Mouse (Mus musculus) hindbrain, embryonic 14.5 days (tissue): ENCODE results near the gene Tnk2. TPM values are rescaled to one million over a fixed set of nuclear protein-coding genes. Genes with fewer than 3 reads are reported as not detected.

Experiments used
- ATAC-seq: fragments of 200-750 bp; cut with Nextera tagmentation; 2 replicates; pipeline ENCODE4 v1.8.0; 2017; ENCODE audit warnings: moderate number of reproducible peaks, mild to moderate bottlenecking, moderate TSS enrichment, moderate library complexity; ENCODE audit not compliant: low FRiP score
- DNase-seq: peaks from one replicate; pipeline ENCODE4 v3.0.0-alpha.2; 2015; ENCODE audit warnings: low spot score
- H3K27ac ChIP-seq: fragments of 300-500 bp; sonication (generic); 2 replicates; pipeline ENCODE4 v1.5.1; 2014; ENCODE audit warnings: mild to moderate bottlenecking, moderate library complexity
- H3K27me3 ChIP-seq: fragments of 300-500 bp; sonication (generic); 2 replicates; pipeline ENCODE4 v1.6.1; 2014; ENCODE audit warnings: mild to moderate bottlenecking, low read length, mixed read lengths; ENCODE audit not compliant: control insufficient read depth, insufficient read depth
- H3K36me3 ChIP-seq: fragments of 300-500 bp; sonication (generic); replicated peaks from 2 replicates; pipeline ENCODE4 v1.6.1; 2014; ENCODE audit not compliant: control insufficient read depth, insufficient read depth
- H3K4me1 ChIP-seq: fragments of 300-500 bp; sonication (generic); replicated peaks from 2 replicates; pipeline ENCODE4 v1.6.1; 2014; ENCODE audit warnings: antibody characterized with exemption, low read length, mixed read lengths; ENCODE audit not compliant: control insufficient read depth, insufficient read depth
- H3K4me2 ChIP-seq: fragments of 300-500 bp; sonication (generic); replicated peaks from 2 replicates; pipeline ENCODE4 v1.6.1; 2014; ENCODE audit warnings: mild to moderate bottlenecking, moderate library complexity
- H3K4me3 ChIP-seq: fragments of 300-500 bp; sonication (generic); replicated peaks from 2 replicates; pipeline ENCODE4 v1.5.1; 2014; ENCODE audit warnings: mild to moderate bottlenecking, low read length
- H3K9ac ChIP-seq: fragments of 300-500 bp; sonication (generic); 2 replicates; pipeline ENCODE4 v1.6.1; 2014
- H3K9me3 ChIP-seq: fragments of 300-500 bp; sonication (generic); 2 replicates; pipeline ENCODE4 v1.6.1; 2016; ENCODE audit warnings: low read length; ENCODE audit not compliant: control insufficient read depth
- WGBS: fragments of 180-500 bp; shearing (Covaris S2); extraction: QIAGEN DNeasy Blood & Tissue Kit; methylation state at CpG from one replicate; pipeline ENCODE4 v1.1.7; 2014; 5-methylcytosine and 5-hydroxymethylcytosine counted together
- polyA plus RNA-seq: library from polyadenylated mRNA; unstranded; fragments of >200 nt; fragmentation: Nextera tagmentation; extraction: Ambion mirVana; gene quantifications from 2 replicates; pipeline ENCODE4 v1.2.1, GENCODE M21; 2014

Tnk2 gene
- polyA plus RNA-seq, 1 experiment from 2014 or later, result 20.0 TPM

DNA sequence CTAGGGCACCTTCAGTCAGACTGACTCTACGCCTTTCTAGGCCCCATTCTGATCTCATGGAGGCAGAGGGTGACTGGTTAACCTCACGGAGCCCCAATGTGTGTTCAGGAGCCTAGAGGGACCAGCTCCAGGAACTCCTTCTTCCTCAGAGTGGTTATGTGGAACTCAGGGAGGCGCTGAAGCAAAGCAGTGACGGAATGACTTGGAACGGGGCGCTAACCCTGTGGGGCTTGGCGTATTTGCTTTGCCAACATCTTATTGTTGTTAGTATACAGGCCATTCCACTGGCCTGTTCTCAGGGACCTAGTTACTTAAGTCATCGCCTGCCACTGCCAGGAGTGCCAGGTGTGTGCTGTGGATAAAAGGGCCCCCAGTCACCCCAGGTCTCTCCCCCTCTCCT is 65.4 kb downstream of the Tnk2 start:
- ATAC-seq (no peak), DNase-seq (no peak)
- no peaks in the 10 kb centered on the region for H3K36me3 ChIP-seq
- H3K27me3 ChIP-seq, result no peaks in the 10 kb centered on the region
- H3K4me2 ChIP-seq, result no peak overlapping the region
- H3K4me1 ChIP-seq, result no peaks in the 10 kb centered on the region
- H3K9ac ChIP-seq, result no peak overlapping the region
- no peak overlapping the region for H3K27ac ChIP-seq
- H3K9me3 ChIP-seq, result no peaks in the 10 kb centered on the region
- no peak overlapping the region for H3K4me3 ChIP-seq
- WGBS, result 94% methylated on average over 8 of the region's 8 CpGs

DNA sequence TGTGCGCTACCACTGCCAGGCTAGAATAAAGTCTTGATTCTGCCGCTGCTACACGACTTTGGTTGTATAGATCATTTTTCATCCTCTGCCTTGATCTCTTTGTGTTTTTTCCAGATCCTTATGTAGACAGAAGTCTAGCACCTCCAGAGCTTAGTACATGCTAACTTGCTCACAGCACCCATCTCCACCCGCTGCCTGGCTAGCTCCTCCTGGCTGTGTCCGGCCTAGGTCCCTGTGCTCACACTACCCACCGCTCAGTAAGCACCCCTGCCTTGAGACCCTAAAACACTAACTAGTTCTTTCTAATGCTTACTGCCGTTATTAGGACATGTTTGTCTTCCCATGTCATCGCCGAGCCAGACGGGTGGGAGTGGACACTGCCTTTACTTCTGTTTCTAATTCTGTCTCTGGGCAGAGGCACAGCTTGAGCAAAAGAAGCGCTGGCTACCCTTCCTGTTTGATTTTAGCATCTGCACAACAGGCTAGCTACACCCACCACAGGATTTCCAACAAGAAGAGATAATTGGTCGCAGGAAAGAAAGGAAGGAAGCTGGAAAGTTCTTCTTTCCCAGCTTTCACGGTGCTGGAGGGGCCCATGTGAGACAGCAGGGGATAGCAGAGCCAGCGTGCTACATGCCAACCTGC is 66.9 kb downstream of the Tnk2 start:
- no peak for ATAC-seq
- no peaks in the 10 kb centered on the region for H3K27me3 ChIP-seq
- H3K36me3 ChIP-seq, result no peaks in the 10 kb centered on the region
- no peak overlapping the region for H3K4me3 ChIP-seq
- WGBS, result 85% methylated on average over 14 of the region's 14 CpGs
- H3K4me1 ChIP-seq, result no peaks in the 10 kb centered on the region
- no peak overlapping the region for H3K4me2 ChIP-seq
- no peak for DNase-seq
- no peak overlapping the region for H3K9ac ChIP-seq
- no peak overlapping the region for H3K27ac ChIP-seq
- no peaks in the 10 kb centered on the region for H3K9me3 ChIP-seq

GRCm38 (mm10) chr16:32712202-32712601 is 68.5 kb downstream of the Tnk2 start:
- Histone ChIP-seq H3K4me1 (no peaks in the 10 kb centered on the region), H3K4me2 (no peak overlapping the region), H3K9me3 (no peaks in the 10 kb centered on the region), H3K9ac (no peak overlapping the region), H3K4me3 (no peak overlapping the region), H3K36me3 (no peaks in the 10 kb centered on the region), H3K27ac (no peak overlapping the region), H3K27me3 (no peaks in the 10 kb centered on the region)
- WGBS, result 86% methylated on average over 11 of the region's 11 CpGs
- DNase-seq (no peak), ATAC-seq (no peak)

GRCm38 (mm10) chr16:32713556-32713955 is 69.9 kb downstream of the Tnk2 start:
- no peak for ATAC-seq
- no peaks in the 10 kb centered on the region for H3K4me1 ChIP-seq
- H3K36me3 ChIP-seq, result no peaks in the 10 kb centered on the region
- no peak overlapping the region for H3K4me3 ChIP-seq
- no peaks in the 10 kb centered on the region for H3K9me3 ChIP-seq
- no peaks in the 10 kb centered on the region for H3K27me3 ChIP-seq
- DNase-seq, result no peak
- no peak overlapping the region for H3K9ac ChIP-seq
- 75% methylated on average over 6 of the region's 6 CpGs for WGBS
- H3K4me2 ChIP-seq, result no peak overlapping the region
- H3K27ac ChIP-seq, result no peak overlapping the region

GRCm38 (mm10) chr16:32715364-32715763 is 71.7 kb downstream of the Tnk2 start:
- Histone ChIP-seq H3K27ac (no peak overlapping the region), H3K4me3 (no peak overlapping the region), H3K9ac (no peak overlapping the region), H3K4me2 (no peak overlapping the region), H3K4me1 (no peaks in the 10 kb centered on the region), H3K36me3 (no peaks in the 10 kb centered on the region), H3K27me3 (no peaks in the 10 kb centered on the region), H3K9me3 (no peaks in the 10 kb centered on the region)
- DNase-seq (no peak), ATAC-seq (no peak)
- WGBS, result 32% methylated on average over 13 of the region's 13 CpGs

- H3K27me3 ChIP-seq, result no peaks in the 10 kb centered on the region
- H3K36me3 ChIP-seq, result no peaks in the 10 kb centered on the region
- no peak overlapping the region for H3K9ac ChIP-seq
- no peak overlapping the region for H3K27ac ChIP-seq
- H3K4me1 ChIP-seq, result no peaks in the 10 kb centered on the region
- DNase-seq (no peak), ATAC-seq (no peak)
- no peak overlapping the region for H3K4me2 ChIP-seq
- 95% methylated on average over 7 of the region's 7 CpGs for WGBS
- H3K4me3 ChIP-seq, result no peak overlapping the region
- H3K9me3 ChIP-seq, result no peaks in the 10 kb centered on the region
Observed at GRCm38 (mm10) chr16:32723163-32723562, 79.5 kb downstream of the Tnk2 start.

DNA sequence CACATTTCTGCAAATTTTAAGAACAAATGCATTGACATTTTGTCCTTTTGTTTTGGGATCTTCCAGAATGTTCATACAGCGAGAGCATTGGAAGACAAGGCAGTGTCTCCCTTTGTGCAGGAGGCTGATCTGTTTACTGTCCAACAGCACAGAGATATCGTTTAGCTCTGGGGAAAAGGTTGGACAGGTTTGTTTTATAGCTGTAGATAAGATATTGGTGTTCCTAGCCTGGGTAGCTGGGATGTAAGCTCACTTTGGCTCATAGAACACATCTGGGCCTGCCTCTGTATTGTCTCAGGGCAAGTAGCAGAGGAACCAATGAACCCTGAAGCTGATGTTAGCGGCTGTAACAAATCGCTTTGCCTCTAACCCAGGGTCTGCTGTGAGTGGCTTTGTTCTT is 80.1 kb downstream of the Tnk2 start:
- Histone ChIP-seq H3K4me2 (no peak overlapping the region), H3K4me3 (no peak overlapping the region), H3K27ac (no peak overlapping the region), H3K27me3 (no peaks in the 10 kb centered on the region), H3K36me3 (no peaks in the 10 kb centered on the region), H3K9ac (no peak overlapping the region), H3K4me1 (no peaks in the 10 kb centered on the region), H3K9me3 (no peaks in the 10 kb centered on the region)
- no peak for DNase-seq
- WGBS, result 74% methylated on average over 4 of the region's 4 CpGs
- no peak for ATAC-seq

- H3K36me3 ChIP-seq, result no peaks in the 10 kb centered on the region
Observed at GRCm38 (mm10) chr16:32724259-32724658, 80.6 kb downstream of the Tnk2 start.

DNA sequence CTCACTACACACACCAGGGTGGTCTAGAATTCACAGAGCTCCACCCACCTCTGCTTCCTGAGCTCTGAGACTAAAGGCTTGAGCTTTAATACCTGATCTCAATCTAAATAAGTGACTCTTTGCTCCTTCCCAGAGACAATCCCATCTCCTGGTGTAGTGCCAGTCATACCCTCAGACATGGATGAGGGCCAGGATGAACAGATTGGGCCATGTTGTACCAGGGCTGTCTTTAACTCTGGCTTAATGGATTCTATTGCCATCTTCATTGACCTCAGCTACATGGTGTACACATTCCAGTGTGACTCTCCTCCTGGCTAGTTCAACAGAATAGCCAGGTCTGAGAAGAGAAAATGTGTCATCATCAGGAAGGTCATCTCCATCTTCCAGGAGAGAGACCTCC is 82.8 kb downstream of the Tnk2 start:
- no peak overlapping the region for H3K4me3 ChIP-seq
- no peak overlapping the region for H3K27ac ChIP-seq
- ATAC-seq (no peak), DNase-seq (no peak)
- no peaks in the 10 kb centered on the region for H3K9me3 ChIP-seq
- H3K27me3 ChIP-seq, result no peaks in the 10 kb centered on the region
- H3K9ac ChIP-seq, result no peak overlapping the region
- H3K4me1 ChIP-seq, result no peaks in the 10 kb centered on the region
- no peaks in the 10 kb centered on the region for H3K36me3 ChIP-seq
- no peak overlapping the region for H3K4me2 ChIP-seq

More at GRCm38 (mm10) chr16:32724259-32724658, 80.6 kb downstream of the Tnk2 start:
- H3K9ac ChIP-seq, result no peak overlapping the region
- no peak for ATAC-seq
- no peaks in the 10 kb centered on the region for H3K4me1 ChIP-seq
- DNase-seq, result no peak
- no peak overlapping the region for H3K4me3 ChIP-seq
- 96% methylated on average over 2 of the region's 2 CpGs for WGBS
- H3K27ac ChIP-seq, result no peak overlapping the region
- H3K9me3 ChIP-seq, result no peaks in the 10 kb centered on the region
- no peak overlapping the region for H3K4me2 ChIP-seq
- H3K27me3 ChIP-seq, result no peaks in the 10 kb centered on the region

DNA sequence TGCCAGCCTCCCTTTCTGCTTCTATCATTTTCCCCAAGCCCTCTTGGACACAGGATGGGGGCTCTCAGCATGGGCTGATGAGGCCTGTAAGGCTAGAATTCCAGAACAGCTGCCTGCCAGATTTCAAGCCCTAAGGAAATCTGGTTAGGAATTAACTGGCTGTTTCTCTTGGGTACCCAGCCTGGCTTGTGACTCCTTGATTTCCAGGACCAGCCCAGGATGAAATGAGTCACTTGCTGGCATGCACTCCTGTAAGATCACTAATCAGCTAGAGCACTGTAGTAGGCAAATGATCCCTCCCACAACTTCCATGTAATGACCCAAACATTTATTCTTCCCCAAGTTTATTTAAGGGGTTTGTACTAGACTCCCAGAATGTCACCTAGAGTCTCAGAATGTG is 84.6 kb downstream of the Tnk2 start:
- Histone ChIP-seq H3K4me3 (no peak overlapping the region), H3K9ac (no peak overlapping the region), H3K27ac (no peak overlapping the region), H3K4me2 (no peak overlapping the region), H3K9me3 (no peaks in the 10 kb centered on the region), H3K36me3 (no peaks in the 10 kb centered on the region), H3K4me1 (no peaks in the 10 kb centered on the region), H3K27me3 (no peaks in the 10 kb centered on the region)
- no peak for DNase-seq
- ATAC-seq, result no peak
